15 mouse cellular contexts compared by ENCODE assay signal in the genomic region with DNA sequence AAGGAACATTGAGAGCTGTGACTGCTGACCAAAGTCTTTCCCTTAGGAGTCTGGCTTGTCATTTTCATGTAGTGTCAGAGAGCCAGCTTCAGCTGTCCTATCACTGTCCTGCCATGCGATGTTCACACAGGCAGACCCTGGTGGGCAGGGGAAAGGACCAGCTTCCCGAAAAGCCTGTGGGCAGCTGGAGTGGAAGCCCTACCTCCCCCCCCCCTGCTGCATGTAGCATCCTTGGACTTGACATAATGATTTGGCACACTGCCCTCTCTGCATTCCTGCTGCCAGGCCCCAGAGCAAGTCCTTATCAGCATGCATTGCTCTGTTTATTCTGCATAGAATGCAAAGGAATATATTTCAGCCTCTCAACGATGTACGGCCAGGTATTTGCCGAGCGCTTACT.
A peak's percentile ranks its signal among the peaks of the same experiment; 100 is the strongest.
DNase-seq lines count a peak whose midpoint lies in the region; ATAC-seq lines count a peak whose summit lies in the region.
"Had no signal": no experiment of that assay in that cellular context is flagged by ENCODE, and none has a peak within 500 bp of the region (broad histone marks: within the 10 kb centered on the region; RNA-seq: fewer than 3 reads in every experiment).

No protein-coding gene starts in this region.

- peaks cover 15% of the 10 kb centered on the region; the same call in 1 of the 2 replicates for H3K4me1 ChIP-seq in embryonic facial prominence, embryonic 15.5 days
- peaks cover 7% of the 10 kb centered on the region; the same call in 1 of the 2 replicates for H3K4me1 ChIP-seq in embryonic facial prominence, embryonic 10.5 days
- peaks cover 2% of the 10 kb centered on the region; the same call in 1 of the 2 replicates for H3K4me1 ChIP-seq in forebrain, embryonic 13.5 days

- no peak overlapping the region for H3K9ac ChIP-seq in embryonic facial prominence, embryonic 15.5 days
- no peak overlapping the region for H3K9ac ChIP-seq in forebrain, embryonic 13.5 days
- H3K9ac ChIP-seq: limb, embryonic 13.5 days; liver, postnatal 0 days had no signal

- 70% methylated on average over 6 of the region's 6 CpGs for WGBS in embryonic facial prominence, embryonic 15.5 days
- WGBS in embryonic facial prominence, embryonic 10.5 days, result 93% methylated on average over 6 of the region's 6 CpGs
- 88% methylated on average over 6 of the region's 6 CpGs for WGBS in forebrain, embryonic 13.5 days

- H3K4me2 ChIP-seq in embryonic facial prominence, embryonic 15.5 days (replicated peaks), result no peak overlapping the region
- H3K4me2 ChIP-seq in forebrain, embryonic 13.5 days, result no peak overlapping the region
- H3K4me2 ChIP-seq: limb, embryonic 13.5 days; midbrain, embryonic 11.5 days had no signal

- ATAC-seq in embryonic facial prominence, embryonic 15.5 days (ENCODE audit: insufficient number of reproducible peaks, low FRiP score, low TSS enrichment, low read depth), result no peak
- ATAC-seq in forebrain, embryonic 13.5 days, result no peak
- ATAC-seq: liver, postnatal 0 days had no signal

- H3K9me3 ChIP-seq in embryonic facial prominence, embryonic 15.5 days (replicated peaks), result no peaks in the 10 kb centered on the region
- H3K9me3 ChIP-seq in embryonic facial prominence, embryonic 10.5 days, result no peaks in the 10 kb centered on the region
- no peaks in the 10 kb centered on the region for H3K9me3 ChIP-seq in forebrain, embryonic 13.5 days (replicated peaks)
- H3K9me3 ChIP-seq: hindbrain, embryonic 10.5 days; limb, embryonic 13.5 days had no signal

- H3K27me3 ChIP-seq in embryonic facial prominence, embryonic 15.5 days, result no peaks in the 10 kb centered on the region
- no peaks in the 10 kb centered on the region for H3K27me3 ChIP-seq in embryonic facial prominence, embryonic 10.5 days (replicated peaks; ENCODE audit: low read depth, poor library complexity, severe bottlenecking)
- peaks cover 4% of the 10 kb centered on the region; the same call in 1 of the 2 replicates for H3K27me3 ChIP-seq in forebrain, embryonic 13.5 days
- H3K27me3 ChIP-seq: limb, embryonic 13.5 days had no signal

- 0 out of 2 replicates have a peak overlapping the region, but pooled peaks have one; percentile 23 for H3K27ac ChIP-seq in embryonic facial prominence, embryonic 15.5 days (replicated peaks)
- H3K27ac ChIP-seq in embryonic facial prominence, embryonic 10.5 days (replicated peaks), result no peak overlapping the region
- H3K27ac ChIP-seq in forebrain, embryonic 13.5 days, result no peak overlapping the region
- H3K27ac ChIP-seq: hindbrain, embryonic 10.5 days; limb, embryonic 13.5 days; stomach, postnatal 0 days had no signal

- DNase-seq in embryonic facial prominence, embryonic 10.5 days (ENCODE audit: low spot score), result no peak
- DNase-seq in left cerebral cortex, postnatal 4 days, result peak; percentile 63
- DNase-seq in left cerebral cortex, postnatal 10 days (ENCODE audit: extremely low spot score in 1 of 2, low spot score in 2 of 2), result no peak
- peak; percentile 58 for DNase-seq in NIH3T3 (ENCODE audit: low read depth)
- peak; percentile 35 to 42 for DNase-seq in cerebellum, postnatal 36 days
- DNase-seq in kidney, adult 8-10 months, result no peak
- DNase-seq: kidney, adult 11 months; kidney, postnatal 36 days; liver, postnatal 0 days had no signal

- H3K36me3 ChIP-seq in embryonic facial prominence, embryonic 15.5 days, result no peaks in the 10 kb centered on the region
- H3K36me3 ChIP-seq in embryonic facial prominence, embryonic 10.5 days (replicated peaks), result no peaks in the 10 kb centered on the region
- H3K36me3 ChIP-seq in forebrain, embryonic 13.5 days (ENCODE audit: poor library complexity, severe bottlenecking), result no peaks in the 10 kb centered on the region
- H3K36me3 ChIP-seq: hindbrain, embryonic 10.5 days; limb, embryonic 13.5 days had no signal

- no peak overlapping the region for H3K4me3 ChIP-seq in embryonic facial prominence, embryonic 15.5 days (replicated peaks)
- no peak overlapping the region for H3K4me3 ChIP-seq in embryonic facial prominence, embryonic 10.5 days
- H3K4me3 ChIP-seq in forebrain, embryonic 13.5 days, result no peak overlapping the region
- H3K4me3 ChIP-seq: hindbrain, embryonic 10.5 days; limb, embryonic 13.5 days had no signal

- intact Hi-C loops in left cerebral cortex, postnatal 4 days (cut with DNase I), result no loop called here
- intact Hi-C loops in left cerebral cortex, postnatal 10 days (cut with DNase I), result no loop called here

Comparison
In these comparisons a context has a peak if more than half of its experiments do, and no peak if none do; other contexts are left out.
1. DNase-seq: peak in left cerebral cortex, postnatal 4 days (single experiment), NIH3T3 (single experiment) and cerebellum, postnatal 36 days (2 of 2); none in embryonic facial prominence, embryonic 10.5 days (single experiment), left cerebral cortex, postnatal 10 days (0 of 2) and kidney, adult 8-10 months (0 of 2).